Mouse (Mus musculus): ENCODE data around the gene Zfp981. TPM values are rescaled to one million over a fixed set of nuclear protein-coding genes. Genes with fewer than 3 reads are reported as not detected.
"Not testable (repeated sequence)": the region's sequence is repeated elsewhere in the genome, so short reads cannot be mapped to it uniquely, and the experiment has no call there.

Gene Zfp981
- polyA plus RNA-seq, 1 experiment from 2014 or later: 0.05 TPM

DNA sequence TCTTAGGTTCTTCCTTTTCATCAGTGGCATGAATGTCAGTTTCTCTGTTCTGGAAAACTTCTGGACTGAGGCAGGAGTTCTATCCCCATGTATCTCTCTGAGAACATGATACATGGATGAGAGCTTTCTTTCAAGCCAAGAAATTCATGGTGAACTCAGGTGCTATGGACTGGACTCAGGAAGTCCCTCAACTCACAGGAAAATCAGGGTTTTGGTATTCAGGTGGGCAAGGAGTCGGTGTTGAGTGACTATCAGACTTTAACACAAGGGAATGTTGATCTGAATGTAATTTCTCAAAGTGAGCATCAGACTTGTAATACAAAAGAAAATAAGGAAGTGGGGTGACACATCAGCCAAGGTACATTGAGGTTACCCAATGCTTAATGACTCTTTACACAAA, 9.8 kb upstream of the Zfp981 start:
- not testable (repeated sequence) for H3K27ac ChIP-seq; H3K27me3 ChIP-seq; H3K4me1 ChIP-seq; ATAC-seq (ENCODE audit: insufficient number of reproducible peaks, low FRiP score, low TSS enrichment, low read depth); H3K9ac ChIP-seq; H3K36me3 ChIP-seq; H3K4me3 ChIP-seq; H3K4me2 ChIP-seq
- 78% methylated on average over 1 of the region's 1 CpGs for WGBS
- peaks cover 39% of the 10 kb centered on the region for H3K9me3 ChIP-seq

- H3K9me3 ChIP-seq: peaks cover 38% of the 10 kb centered on the region
- H3K36me3 ChIP-seq: no peaks in the 10 kb centered on the region
- no peak overlapping the region for H3K9ac ChIP-seq
- no peak overlapping the region for H3K4me3 ChIP-seq
- ATAC-seq (ENCODE audit: insufficient number of reproducible peaks, low FRiP score, low TSS enrichment, low read depth): no peak
- no peaks in the 10 kb centered on the region for H3K27me3 ChIP-seq
- H3K4me2 ChIP-seq: no peak overlapping the region
- H3K27ac ChIP-seq: no peak overlapping the region
- H3K4me1 ChIP-seq: no peaks in the 10 kb centered on the region
These were observed 9.4 kb upstream of the Zfp981 start for GRCm38 (mm10) chr4:146492439-146492838.

DNA sequence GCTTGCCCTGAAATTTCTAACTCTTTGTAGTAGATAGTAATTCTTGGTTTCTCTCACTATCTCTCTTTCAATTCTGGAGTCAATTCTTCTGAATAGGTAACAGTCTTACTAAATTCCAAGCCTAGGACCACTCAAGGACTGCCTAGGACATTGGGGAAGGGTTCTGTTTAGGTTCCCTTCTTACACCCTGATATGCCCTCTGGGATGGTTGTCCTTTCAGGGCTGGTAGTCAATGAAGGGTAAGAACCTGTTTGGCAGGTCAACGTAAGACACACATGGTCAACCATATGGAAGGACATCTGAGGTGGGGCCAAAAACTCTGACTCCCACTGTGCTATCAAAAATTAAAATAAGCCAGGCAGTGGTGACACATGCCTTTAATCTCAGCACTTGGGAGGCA, 9.0 kb upstream of the Zfp981 start:
- H3K27ac ChIP-seq: no peak overlapping the region
- no peaks in the 10 kb centered on the region for H3K36me3 ChIP-seq
- H3K9ac ChIP-seq: no peak overlapping the region
- H3K4me1 ChIP-seq: no peaks in the 10 kb centered on the region
- H3K9me3 ChIP-seq: peaks cover 42% of the 10 kb centered on the region
- no peak overlapping the region for H3K4me2 ChIP-seq
- H3K27me3 ChIP-seq: no peaks in the 10 kb centered on the region
- WGBS: 41% methylated on average over 1 of the region's 1 CpGs
- H3K4me3 ChIP-seq: no peak overlapping the region
- ATAC-seq (ENCODE audit: insufficient number of reproducible peaks, low FRiP score, low TSS enrichment, low read depth): no peak

DNA sequence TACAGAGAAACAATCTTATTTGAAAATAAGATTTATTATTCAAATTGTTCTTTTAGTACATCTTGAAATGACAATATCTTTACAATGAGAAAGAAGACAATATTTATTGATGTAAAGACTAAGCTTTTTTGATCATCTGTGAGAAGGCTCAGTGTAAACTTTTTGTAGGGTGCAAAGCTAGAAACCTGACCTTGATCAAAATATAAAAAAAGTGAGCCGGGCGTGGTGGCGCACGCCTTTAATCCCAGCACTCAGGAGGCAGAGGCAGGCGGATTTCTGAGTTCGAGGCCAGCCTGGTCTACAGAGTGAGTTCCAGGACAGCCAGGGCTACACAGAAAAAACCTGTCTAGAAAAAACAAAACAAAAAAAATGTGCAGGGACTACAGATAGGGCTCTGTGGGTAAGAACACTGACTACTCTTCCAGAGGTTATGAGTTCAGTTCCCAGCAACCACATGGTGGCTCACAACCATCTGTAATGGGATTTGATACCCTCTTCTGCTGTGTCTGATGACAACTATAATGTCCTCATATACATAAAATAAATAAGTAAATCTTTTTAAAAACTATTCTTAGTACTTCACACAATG, 8.4 kb upstream of the Zfp981 start:
- 84% methylated on average over 6 of the region's 6 CpGs for WGBS
- not testable (repeated sequence) for H3K27ac ChIP-seq, H3K4me3 ChIP-seq, H3K36me3 ChIP-seq, H3K4me1 ChIP-seq, H3K4me2 ChIP-seq, H3K27me3 ChIP-seq, H3K9ac ChIP-seq
- H3K9me3 ChIP-seq: peaks cover 48% of the 10 kb centered on the region
- 0 out of 2 replicates have a peak, but pooled peaks have one; percentile 16 for ATAC-seq (ENCODE audit: insufficient number of reproducible peaks, low FRiP score, low TSS enrichment, low read depth)

DNA sequence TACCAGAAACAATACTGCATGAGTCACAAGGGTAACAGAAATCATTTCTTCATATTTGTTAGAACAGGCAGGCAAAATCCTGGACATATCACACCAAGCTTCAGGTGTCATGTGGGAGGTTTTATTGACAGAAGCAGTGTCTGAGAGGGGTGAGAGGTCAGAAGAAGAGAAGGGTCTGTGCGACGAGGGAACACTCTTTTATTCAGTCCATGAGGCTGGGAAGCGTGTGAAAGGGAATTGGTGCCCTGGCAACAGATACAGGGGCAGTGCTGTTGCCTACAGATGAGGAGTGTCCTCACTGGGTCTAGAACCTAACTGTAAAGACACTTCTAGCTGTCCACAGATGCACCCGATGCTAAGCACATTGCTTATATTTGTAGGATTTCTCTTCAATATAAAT, 6.8 kb upstream of the Zfp981 start:
- whole genome bisulfite sequencing: 70% methylated on average over 4 of the region's 4 CpGs
- ATAC-seq (ENCODE audit: insufficient number of reproducible peaks, low FRiP score, low TSS enrichment, low read depth): no peak
- peaks cover 53% of the 10 kb centered on the region for H3K9me3 ChIP-seq

GRCm38 (mm10) chr4:146497695-146498275, 4.0 kb upstream of the Zfp981 start:
- ATAC-seq (ENCODE audit: insufficient number of reproducible peaks, low FRiP score, low TSS enrichment, low read depth): peak; percentile 66; the same call in 1 of the 2 replicates
- WGBS: 77% methylated on average over 9 of the region's 9 CpGs
- not testable (repeated sequence) for H3K4me2 ChIP-seq, H3K36me3 ChIP-seq, H3K4me1 ChIP-seq, H3K27ac ChIP-seq, H3K4me3 ChIP-seq, H3K9ac ChIP-seq, H3K27me3 ChIP-seq
- H3K9me3 ChIP-seq: peaks cover 43% of the 10 kb centered on the region

More for the DNA sequence above, 6.8 kb upstream of the Zfp981 start:
- Histone ChIP-seq H3K27me3 (no peaks in the 10 kb centered on the region), H3K4me1 (no peaks in the 10 kb centered on the region), H3K36me3 (no peaks in the 10 kb centered on the region), H3K9ac (no peak overlapping the region), H3K27ac (no peak overlapping the region), H3K4me3 (no peak overlapping the region), H3K4me2 (no peak overlapping the region)

GRCm38 (mm10) chr4:146509029-146509428, 7.2 kb downstream of the Zfp981 start:
- not testable (repeated sequence) for H3K9ac ChIP-seq; H3K4me2 ChIP-seq; H3K27me3 ChIP-seq; H3K9me3 ChIP-seq; ATAC-seq (ENCODE audit: insufficient number of reproducible peaks, low FRiP score, low TSS enrichment, low read depth); H3K4me1 ChIP-seq; H3K27ac ChIP-seq; H3K4me3 ChIP-seq; H3K36me3 ChIP-seq
- WGBS: 94% methylated on average over 23 of the region's 24 CpGs

- H3K4me2 ChIP-seq; H3K27ac ChIP-seq; H3K4me3 ChIP-seq; ATAC-seq (ENCODE audit: insufficient number of reproducible peaks, low FRiP score, low TSS enrichment, low read depth); H3K9ac ChIP-seq; H3K27me3 ChIP-seq; H3K4me1 ChIP-seq; H3K36me3 ChIP-seq: not testable (repeated sequence)
- peaks cover 17% of the 10 kb centered on the region for H3K9me3 ChIP-seq
These were observed 10.0 kb downstream of the Zfp981 start for GRCm38 (mm10) chr4:146511871-146512270.

GRCm38 (mm10) chr4:146516474-146516873, 14.6 kb downstream of the Zfp981 start:
- Histone ChIP-seq H3K27ac (no peak overlapping the region), H3K27me3 (no peaks in the 10 kb centered on the region), H3K4me1 (no peaks in the 10 kb centered on the region), H3K9me3 (peaks cover 35% of the 10 kb centered on the region), H3K9ac (no peak overlapping the region), H3K4me2 (no peak overlapping the region), H3K36me3 (no peaks in the 10 kb centered on the region), H3K4me3 (no peak overlapping the region)
- no peak for ATAC-seq (ENCODE audit: insufficient number of reproducible peaks, low FRiP score, low TSS enrichment, low read depth)
- 48% methylated on average over 1 of the region's 1 CpGs for WGBS

DNA sequence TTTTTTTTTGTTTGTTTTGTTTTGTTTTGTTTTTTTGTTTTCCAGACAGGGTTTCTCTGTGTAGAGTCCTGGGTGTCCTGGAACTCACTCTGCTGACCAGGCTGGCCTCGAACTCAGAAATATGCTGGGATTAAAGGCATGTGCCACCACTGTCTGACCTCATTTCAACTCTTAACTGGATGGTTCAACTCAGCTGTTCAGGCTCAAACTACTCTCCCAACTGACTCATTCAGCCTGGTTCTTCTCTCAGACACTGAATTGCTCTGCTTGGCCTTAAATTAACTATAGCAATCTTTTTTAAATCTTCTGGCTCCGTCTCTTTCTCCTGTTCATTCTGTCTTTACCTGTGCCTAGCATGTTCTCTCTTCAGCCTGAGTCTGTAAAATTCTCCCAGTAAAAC, 15.3 kb downstream of the Zfp981 start:
- H3K4me1 ChIP-seq; ATAC-seq (ENCODE audit: insufficient number of reproducible peaks, low FRiP score, low TSS enrichment, low read depth); H3K9ac ChIP-seq; H3K27me3 ChIP-seq; H3K4me2 ChIP-seq; H3K36me3 ChIP-seq; H3K4me3 ChIP-seq; H3K27ac ChIP-seq: not testable (repeated sequence)
- 59% methylated on average over 2 of the region's 2 CpGs for WGBS
- peaks cover 35% of the 10 kb centered on the region for H3K9me3 ChIP-seq

DNA sequence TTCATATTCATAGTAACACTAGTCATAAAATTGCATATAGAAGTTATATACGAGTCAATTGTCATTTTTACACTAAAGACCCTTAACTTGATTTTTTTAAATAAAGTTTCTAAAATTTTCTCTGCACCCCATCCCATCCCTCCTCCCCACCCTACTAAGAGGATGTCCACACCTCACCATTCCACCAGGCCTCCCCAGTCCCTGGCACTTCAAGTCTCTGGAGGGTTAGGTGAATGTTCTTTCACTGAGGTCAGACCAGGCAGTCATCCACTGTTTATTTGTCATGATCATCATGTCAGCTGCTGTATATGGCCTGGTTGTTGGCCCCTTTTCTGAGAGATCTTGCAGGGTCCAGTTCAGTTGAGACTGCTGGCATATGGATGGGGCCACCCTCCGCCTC, 18.9 kb downstream of the Zfp981 start:
- H3K9ac ChIP-seq: no peak overlapping the region
- no peaks in the 10 kb centered on the region for H3K36me3 ChIP-seq
- H3K4me2 ChIP-seq: no peak overlapping the region
- H3K9me3 ChIP-seq: peaks cover 51% of the 10 kb centered on the region
- H3K27ac ChIP-seq: no peak overlapping the region
- no peak for ATAC-seq (ENCODE audit: insufficient number of reproducible peaks, low FRiP score, low TSS enrichment, low read depth)
- WGBS: 85% methylated on average over 2 of the region's 2 CpGs
- no peaks in the 10 kb centered on the region for H3K4me1 ChIP-seq
- H3K27me3 ChIP-seq: no peaks in the 10 kb centered on the region
- no peak overlapping the region for H3K4me3 ChIP-seq

GRCm38 (mm10) chr4:146534574-146534973, 32.7 kb downstream of the Zfp981 start:
- Histone ChIP-seq H3K27ac (no peak overlapping the region), H3K4me1 (no peaks in the 10 kb centered on the region), H3K9me3 (peaks cover 39% of the 10 kb centered on the region), H3K9ac (no peak overlapping the region), H3K36me3 (no peaks in the 10 kb centered on the region), H3K4me3 (no peak overlapping the region), H3K27me3 (no peaks in the 10 kb centered on the region), H3K4me2 (no peak overlapping the region)
- ATAC-seq (ENCODE audit: insufficient number of reproducible peaks, low FRiP score, low TSS enrichment, low read depth): 0 out of 2 replicates have a peak, but pooled peaks have one; percentile 46
- 81% methylated on average over 4 of the region's 4 CpGs for WGBS

- ATAC-seq (ENCODE audit: insufficient number of reproducible peaks, low FRiP score, low TSS enrichment, low read depth): 0 out of 2 replicates have a peak, but pooled peaks have one; percentile 52
- H3K36me3 ChIP-seq: no peaks in the 10 kb centered on the region
- peaks cover 33% of the 10 kb centered on the region for H3K9me3 ChIP-seq
- H3K27ac ChIP-seq: no peak overlapping the region
- no peaks in the 10 kb centered on the region for H3K27me3 ChIP-seq
- H3K4me1 ChIP-seq: no peaks in the 10 kb centered on the region
- no peak overlapping the region for H3K4me3 ChIP-seq
- H3K9ac ChIP-seq: no peak overlapping the region
- H3K4me2 ChIP-seq: no peak overlapping the region
These were observed 34.1 kb downstream of the Zfp981 start for GRCm38 (mm10) chr4:146535883-146536282.

Data from limb, embryonic 15.5 days (tissue).